Mouse (Mus musculus) MEL-GATA-1-ER (cell line): ENCODE measurements around the gene Kcnn1.

ENCODE experiments used
- DNase-seq: peaks from one replicate; pipeline ENCODE4 v3.0.0-alpha.2; 2012; ENCODE audit warnings: low read depth; ENCODE audit errors: extremely low read depth

Kcnn1 gene

GRCm38 (mm10) chr8:70820101-70820935 lies 42.7 kb downstream of the Kcnn1 start:
- no peak for DNase-seq

- no peak for DNase-seq
These were observed 46.4 kb downstream of the Kcnn1 start for GRCm38 (mm10) chr8:70816679-70817078.

GRCm38 (mm10) chr8:70812885-70813284 lies 50.2 kb downstream of the Kcnn1 start:
- DNase-seq: no peak

- DNase-seq: no peak
These were observed 51.0 kb downstream of the Kcnn1 start for GRCm38 (mm10) chr8:70812055-70812454.

- DNase-seq: no peak
These were observed 51.9 kb downstream of the Kcnn1 start for GRCm38 (mm10) chr8:70810962-70811680.

GRCm38 (mm10) chr8:70808955-70809701 lies 53.9 kb downstream of the Kcnn1 start:
- DNase-seq: no peak

- DNase-seq: no peak
These were observed 54.8 kb downstream of the Kcnn1 start, which contains the start of gene Il12rb1 for GRCm38 (mm10) chr8:70808239-70808638. TSS of gene Il12rb1 (plus strand) at chr8:70808449.

- no peak for DNase-seq
These were observed 55.8 kb downstream of the Kcnn1 start for GRCm38 (mm10) chr8:70807304-70807703.

- DNase-seq: no peak
These were observed 56.5 kb downstream of the Kcnn1 start for GRCm38 (mm10) chr8:70806541-70806940.

- DNase-seq: peak; percentile 55
These were observed 58.4 kb downstream of the Kcnn1 start, which contains the start of gene Mast3 for GRCm38 (mm10) chr8:70804481-70805206. TSS of gene Mast3 (minus strand) at chr8:70805054.

- no peak for DNase-seq
These were observed 59.1 kb downstream of the Kcnn1 start for GRCm38 (mm10) chr8:70803761-70804480.

- DNase-seq: no peak
These were observed 60.1 kb downstream of the Kcnn1 start for GRCm38 (mm10) chr8:70802786-70803510.

GRCm38 (mm10) chr8:70801830-70802229 lies 61.2 kb downstream of the Kcnn1 start:
- no peak for DNase-seq

- no peak for DNase-seq
These were observed 61.9 kb downstream of the Kcnn1 start for GRCm38 (mm10) chr8:70801156-70801555.

- no peak for DNase-seq
These were observed 62.4 kb downstream of the Kcnn1 start for GRCm38 (mm10) chr8:70800648-70801047.

GRCm38 (mm10) chr8:70798281-70798680 lies 64.8 kb downstream of the Kcnn1 start:
- no peak for DNase-seq

GRCm38 (mm10) chr8:70797081-70798070 lies 65.7 kb downstream of the Kcnn1 start:
- DNase-seq: peak; percentile 94

GRCm38 (mm10) chr8:70796403-70797080 lies 66.5 kb downstream of the Kcnn1 start:
- DNase-seq: no peak
